Mouse (Mus musculus) cortical plate, adult 2 months (tissue): ENCODE results near the gene Gucd1. TPM values are rescaled to one million over a fixed set of nuclear protein-coding genes. Genes with fewer than 3 reads are reported as not detected.

Source experiments
- H3K27ac ChIP-seq: fragments of 200-500 bp; 2 replicates; pipeline ENCODE4 v1.5.1; 2012; ENCODE audit warnings: low read length, control low read depth, inconsistent platforms; ENCODE audit not compliant: insufficient read depth
- H3K4me1 ChIP-seq: fragments of 200-500 bp; 2 replicates; pipeline ENCODE4 v1.6.1; 2011; ENCODE audit warnings: low read length; ENCODE audit not compliant: control insufficient read depth, insufficient read depth
- H3K4me3 ChIP-seq: fragments of 200-500 bp; 2 replicates; pipeline ENCODE4 v1.5.1; 2011; ENCODE audit warnings: mild to moderate bottlenecking, low read length, control low read depth; ENCODE audit not compliant: insufficient read depth
- CTCF ChIP-seq: fragments of 200-500 bp; IDR thresholded peaks from 2 replicates; pipeline ENCODE4 v1.5.1; 2011; ENCODE audit warnings: mild to moderate bottlenecking, control low read depth, low read length; ENCODE audit not compliant: insufficient read depth; ENCODE audit errors: extremely low read depth
- POLR2A ChIP-seq: fragments of 200-500 bp; IDR thresholded peaks from 2 replicates; pipeline ENCODE4 v1.6.1; 2011; ENCODE audit warnings: mild to moderate bottlenecking, low read length, control low read depth; ENCODE audit not compliant: insufficient read depth; ENCODE audit errors: extremely low read depth
- polyA plus RNA-seq: library from polyadenylated mRNA; depleted of rRNA; stranded (reverse); fragments of >200 nt; gene quantifications from 2 replicates; pipeline ENCODE4 v1.2.3, GENCODE M21; 2012

The Gucd1 gene
- polyA plus RNA-seq, 1 experiment, result 16.0 TPM

- H3K4me3 ChIP-seq, result peak overlapping the region; percentile 59
- no peak overlapping the region for H3K27ac ChIP-seq
- TF ChIP-seq CTCF, result no peak
- TF ChIP-seq POLR2A, result no peak
- H3K4me1 ChIP-seq, result 0 out of 2 replicates have a peak, but pooled peaks cover 3% of the 10 kb centered on the region
Measured at GRCm38 (mm10) chr10:75559041-75559675, 41.4 kb upstream of the Gucd1 start.

- H3K4me3 ChIP-seq, result peak overlapping the region; percentile 59; the same call in 1 of the 2 replicates
- 0 out of 2 replicates have a peak, but pooled peaks cover 3% of the 10 kb centered on the region for H3K4me1 ChIP-seq
- H3K27ac ChIP-seq, result no peak overlapping the region
- no peak for TF ChIP-seq POLR2A
Measured at GRCm38 (mm10) chr10:75558515-75558914, 40.7 kb upstream of the Gucd1 start.

GRCm38 (mm10) chr10:75556026-75556425 is 38.3 kb upstream of the Gucd1 start:
- H3K27ac ChIP-seq, result peak overlapping the region; percentile 62; the same call in 1 of the 2 replicates
- TF ChIP-seq CTCF (no peak), POLR2A (0 out of 2 replicates have a peak, but pooled peaks have one; percentile 6)
- H3K4me1 ChIP-seq, result 0 out of 2 replicates have a peak, but pooled peaks cover 3% of the 10 kb centered on the region
- no peak overlapping the region for H3K4me3 ChIP-seq

GRCm38 (mm10) chr10:75555557-75555956 is 37.8 kb upstream of the Gucd1 start:
- Histone ChIP-seq H3K27ac (no peak overlapping the region), H3K4me1 (0 out of 2 replicates have a peak, but pooled peaks cover 3% of the 10 kb centered on the region), H3K4me3 (no peak overlapping the region)
- no peak for TF ChIP-seq POLR2A

GRCm38 (mm10) chr10:75554090-75554489 is 36.3 kb upstream of the Gucd1 start:
- Histone ChIP-seq H3K4me3 (no peak overlapping the region), H3K4me1 (peaks cover under 1% of the 10 kb centered on the region; the same call in 1 of the 2 replicates), H3K27ac (no peak overlapping the region)
- no peak for TF ChIP-seq CTCF
- TF ChIP-seq POLR2A, result no peak

- Histone ChIP-seq H3K4me3 (no peak overlapping the region), H3K4me1 (no peaks in the 10 kb centered on the region; the same call in 1 of the 2 replicates), H3K27ac (no peak overlapping the region)
- TF ChIP-seq CTCF (no peak), POLR2A (no peak)
Measured at GRCm38 (mm10) chr10:75552701-75553450, 35.1 kb upstream of the Gucd1 start.

- Histone ChIP-seq H3K4me1 (no peaks in the 10 kb centered on the region; the same call in 1 of the 2 replicates), H3K27ac (no peak overlapping the region), H3K4me3 (no peak overlapping the region)
- no peak for TF ChIP-seq CTCF
- TF ChIP-seq POLR2A, result no peak
Measured at GRCm38 (mm10) chr10:75552106-75552505, 34.3 kb upstream of the Gucd1 start.

- Histone ChIP-seq H3K4me3 (no peak overlapping the region), H3K27ac (no peak overlapping the region), H3K4me1 (no peaks in the 10 kb centered on the region; the same call in 1 of the 2 replicates)
- TF ChIP-seq POLR2A (no peak), CTCF (no peak)
Measured at GRCm38 (mm10) chr10:75551175-75551574, 33.4 kb upstream of the Gucd1 start.

- Histone ChIP-seq H3K4me1 (no peaks in the 10 kb centered on the region; the same call in 1 of the 2 replicates), H3K27ac (no peak overlapping the region)
- TF ChIP-seq CTCF, result no peak
- TF ChIP-seq POLR2A, result no peak
Measured at GRCm38 (mm10) chr10:75549886-75550285, 32.1 kb upstream of the Gucd1 start.

GRCm38 (mm10) chr10:75548486-75548885 is 30.7 kb upstream of the Gucd1 start:
- TF ChIP-seq CTCF, result no peak
- TF ChIP-seq POLR2A, result no peak
- Histone ChIP-seq H3K4me3 (no peak overlapping the region), H3K27ac (no peak overlapping the region), H3K4me1 (no peaks in the 10 kb centered on the region; the same call in 1 of the 2 replicates)

More at GRCm38 (mm10) chr10:75549886-75550285, 32.1 kb upstream of the Gucd1 start:
- no peak overlapping the region for H3K4me3 ChIP-seq
